Mouse (Mus musculus): ENCODE measurements around the gene Slc7a10. TPM values are rescaled to one million over a fixed set of nuclear protein-coding genes. Genes with fewer than 3 reads are reported as not detected.

Slc7a10 gene
- total and polyA plus RNA-seq, 3 experiments: not detected

- H3K79me2 ChIP-seq (ENCODE audit: control insufficient read depth, insufficient read depth, low read length, poor library complexity): no peaks in the 10 kb centered on the region; the same call in 1 of the 2 replicates
- H3K4me1 ChIP-seq (ENCODE audit: control insufficient read depth in 1 of 2, insufficient read depth in 2 of 2, low read length in 2 of 2): peaks cover 0 to 9% of the 10 kb centered on the region in 2 experiments; a peak in 1 of 4 replicates
- peak overlapping the region; percentile 71 to 86 for H3K4me3 ChIP-seq (ENCODE audit: control insufficient read depth in 1 of 2, insufficient read depth in 1 of 2, low read depth in 2 of 2, low read length in 2 of 2)
- no peaks in the 10 kb centered on the region for H3K27me3 ChIP-seq (ENCODE audit: control insufficient read depth in 1 of 2, insufficient read depth in 2 of 2, low read length in 2 of 2)
- H3K9ac ChIP-seq (ENCODE audit: control insufficient read depth, low read depth, low read length, poor library complexity, severe bottlenecking): peak overlapping the region; percentile 85
- H3K9me3 ChIP-seq (replicated peaks; ENCODE audit: insufficient read depth, low read length): no peaks in the 10 kb centered on the region
- peaks cover 0 to 2% of the 10 kb centered on the region in 2 experiments; a peak in 2 of 4 replicates for H3K36me3 ChIP-seq (ENCODE audit: control insufficient read depth in 1 of 2, insufficient read depth in 2 of 2, low read length in 2 of 2)
- peak; percentile 97 for DNase-seq (ENCODE audit: low read depth, low spot score)
- H3K27ac ChIP-seq (ENCODE audit: control insufficient read depth, low read depth, low read length): peak overlapping the region; percentile 88
- TF ChIP-seq MEF2A (IDR thresholded peaks at IDR 0.05; ENCODE audit: extremely low read depth, insufficient replicate concordance, low read depth, low read length, poor library complexity, severe bottlenecking) (no peak), RCOR1 (IDR thresholded peaks at IDR 0.05; ENCODE audit: low read depth, low read length) (no peak), POLR2AphosphoS2 (IDR thresholded peaks at IDR 0.05; ENCODE audit: low read length) (peak; percentile 51; the same call in 1 of the 2 replicates), BHLHE40 (IDR thresholded peaks at IDR 0.05; ENCODE audit: borderline replicate concordance, low read depth, low read length) (no peak), ZNF384 (IDR thresholded peaks at IDR 0.05; ENCODE audit: low read depth, low read length) (no peak), ETS1 (IDR thresholded peaks at IDR 0.05; ENCODE audit: low read depth, low read length) (no peak), MAFK (IDR thresholded peaks at IDR 0.05; ENCODE audit: borderline replicate concordance, low read depth, low read length) (peak; percentile 98), ZMIZ1 (IDR thresholded peaks at IDR 0.05; ENCODE audit: low read depth, low read length) (no peak), ZKSCAN1 (IDR thresholded peaks at IDR 0.05; ENCODE audit: low read depth, low read length) (no peak), SMC3 (IDR thresholded peaks at IDR 0.05; ENCODE audit: low read depth, low read length) (no peak), TAL1 (IDR thresholded peaks at IDR 0.05; ENCODE audit: low read length) (no peak), SIN3A (IDR thresholded peaks at IDR 0.05; ENCODE audit: low read length) (peak; percentile 55; the same call in 1 of the 2 replicates), HCFC1 (IDR thresholded peaks at IDR 0.05; ENCODE audit: low read depth, low read length) (peak; percentile 66), KAT2A (conservative IDR thresholded peaks at IDR 0.05; ENCODE audit: low read depth, low read length) (peak; percentile 62; the same call in 1 of the 2 replicates), USF2 (IDR thresholded peaks at IDR 0.05; ENCODE audit: borderline replicate concordance in 1 of 2, insufficient read depth in 1 of 2, low read depth in 1 of 2, low read length in 2 of 2) (no peak), POLR2AphosphoS5 (IDR thresholded peaks at IDR 0.05; ENCODE audit: borderline replicate concordance, low read depth, low read length) (no peak), MAZ (IDR thresholded peaks at IDR 0.05; ENCODE audit: low read depth, low read length) (peak; percentile 74; the same call in 1 of the 2 replicates), GABPA (IDR thresholded peaks at IDR 0.05; ENCODE audit: low read depth, low read length) (no peak), JUND (IDR thresholded peaks at IDR 0.05; ENCODE audit: low read depth, low read length) (peak; percentile 75; the same call in 1 of the 2 replicates), TBP (IDR thresholded peaks at IDR 0.05; ENCODE audit: low read depth, low read length) (peak; percentile 100), CHD2 (IDR thresholded peaks at IDR 0.05; ENCODE audit: low read length) (no peak), NRF1 (IDR thresholded peaks at IDR 0.05; ENCODE audit: insufficient read depth, low read depth, low read length, poor library complexity, severe bottlenecking) (peak; percentile 90), ZC3H11A (IDR thresholded peaks at IDR 0.05; ENCODE audit: low read depth, low read length) (0 out of 2 replicates have a peak, but pooled peaks have one; percentile 3), UBTF (IDR thresholded peaks at IDR 0.05; ENCODE audit: borderline replicate concordance, insufficient read depth, low read depth, low read length) (no peak), TCF12 (IDR thresholded peaks at IDR 0.05; ENCODE audit: low read depth, low read length) (peak; percentile 17; the same call in 1 of the 2 replicates), POLR2A (IDR thresholded peaks at IDR 0.05; ENCODE audit: control insufficient read depth in 1 of 2, insufficient read depth in 1 of 2, low read depth in 1 of 2, low read length in 2 of 2, poor library complexity in 1 of 2) (peak in 1 of 2 experiments; percentile 50; a peak in 2 of 4 replicates), ELF1 (IDR thresholded peaks at IDR 0.05; ENCODE audit: low read depth, low read length) (peak; percentile 86), MAX (IDR thresholded peaks at IDR 0.05; ENCODE audit: low read length) (peak; percentile 46; the same call in 1 of the 2 replicates), USF1 (IDR thresholded peaks at IDR 0.05; ENCODE audit: low read depth, low read length) (no peak), E2F4 (IDR thresholded peaks at IDR 0.05; ENCODE audit: borderline replicate concordance, low read depth, low read length) (0 out of 2 replicates have a peak, but pooled peaks have one; percentile 68), CTCF (IDR thresholded peaks at IDR 0.05 in 2 of 3, conservative IDR thresholded peaks at IDR 0.05 in 1 of 3; ENCODE audit: control insufficient read depth in 1 of 3, insufficient read depth in 1 of 3, low read depth in 2 of 3, low read length in 3 of 3, poor library complexity in 1 of 3, severe bottlenecking in 1 of 3) (no peak), MXI1 (IDR thresholded peaks at IDR 0.05; ENCODE audit: low read depth, low read length) (peak; percentile 53), RAD21 (IDR thresholded peaks at IDR 0.05; ENCODE audit: low read depth, low read length) (no peak), MYC (IDR thresholded peaks at IDR 0.05; ENCODE audit: low read depth, low read length) (peak; percentile 25; the same call in 1 of the 2 replicates)
These were observed 48.4 kb downstream of the Slc7a10 start for GRCm38 (mm10) chr7:35234361-35235245.

All from MEL (cell line).